In genomic region chr13:47301070-47301469, GRCm38 (mm10) we compare ENCODE assay signal across 8 mouse cellular contexts.
DNase-seq lines count a peak whose midpoint lies in the region; ATAC-seq and TF ChIP-seq lines count a peak whose summit lies in the region.

No protein-coding gene starts in this region.

- H3K9me3 ChIP-seq in heart, postnatal 0 days (replicated peaks; ENCODE audit: control insufficient read depth, low read length): no peaks in the 10 kb centered on the region

- no peak for ATAC-seq in heart, postnatal 0 days (ENCODE audit: insufficient read depth, low read depth)

- intact Hi-C loops in heart, postnatal 25 days (cut with DNase I): loop anchor here (1.0 kb wide), 1 partner anchor 1163 kb away; no protein-coding TSS in a partner anchor
- intact Hi-C loops in gastrocnemius, postnatal 14 days (cut with DNase I; ENCODE audit: low total_unique reads): no loop called here

- no peak for TF ChIP-seq EP300 in heart, postnatal 0 days (IDR thresholded peaks at IDR 0.05; ENCODE audit: low read depth)

- peak; percentile 54 for TF ChIP-seq CTCF in heart, postnatal 0 days (IDR thresholded peaks at IDR 0.05; ENCODE audit: low read depth)
- peak; percentile 87 for TF ChIP-seq CTCF in layer of hippocampus, adult 2 months (conservative IDR thresholded peaks at IDR 0.05)

- 58% methylated on average over 3 of the region's 3 CpGs for WGBS in heart, postnatal 0 days

- no peak overlapping the region for H3K4me2 ChIP-seq in heart, postnatal 0 days (ENCODE audit: low read depth, low read length)

- no peaks in the 10 kb centered on the region for H3K36me3 ChIP-seq in heart, postnatal 0 days (replicated peaks; ENCODE audit: control insufficient read depth, insufficient read depth, low read length)

- no peak for DNase-seq in heart, postnatal 0 days (ENCODE audit: low spot score)
- no peak for DNase-seq in heart, postnatal 25 days (ENCODE audit: low spot score)
- DNase-seq in 416B (ENCODE audit: low read depth) (peak; percentile 63), R1 (ENCODE audit: low read depth, low spot score) (peak; percentile 28)
- DNase-seq in layer of hippocampus, adult 2 months (ENCODE audit: low spot score in 2 of 2): peak; percentile 26 to 29
- no peak for DNase-seq in gastrocnemius, postnatal 14 days
- DNase-seq in ovary, postnatal 10 days (ENCODE audit: low spot score): no peak
- no peak for DNase-seq in ovary, postnatal 36 days (ENCODE audit: low spot score)

- H3K27ac ChIP-seq in heart, postnatal 0 days (ENCODE audit: low read depth): no peak overlapping the region
- no peak overlapping the region for H3K27ac ChIP-seq in layer of hippocampus, adult 2 months

- H3K27me3 ChIP-seq in heart, postnatal 0 days (ENCODE audit: control insufficient read depth, insufficient read depth, low read length): no peaks in the 10 kb centered on the region

- H3K4me3 ChIP-seq in heart, postnatal 0 days (ENCODE audit: low read depth, low read length): no peak overlapping the region
- no peak overlapping the region for H3K4me3 ChIP-seq in layer of hippocampus, adult 2 months

- no peaks in the 10 kb centered on the region for H3K4me1 ChIP-seq in heart, postnatal 0 days (ENCODE audit: control insufficient read depth, insufficient read depth)

- no peak overlapping the region for H3K9ac ChIP-seq in heart, postnatal 0 days (replicated peaks; ENCODE audit: low read depth, low read length)

Comparison
In these comparisons a context has a peak if more than half of its experiments do, and no peak if none do; other contexts are left out.
1. DNase-seq: peak in 416B (single experiment), R1 (single experiment) and layer of hippocampus, adult 2 months (2 of 2); none in heart, postnatal 0 days (single experiment), heart, postnatal 25 days (single experiment), gastrocnemius, postnatal 14 days (single experiment), ovary, postnatal 10 days (single experiment) and ovary, postnatal 36 days (single experiment).